Comparison of ENCODE assay signal across 8 mouse cellular contexts in the genomic region with DNA sequence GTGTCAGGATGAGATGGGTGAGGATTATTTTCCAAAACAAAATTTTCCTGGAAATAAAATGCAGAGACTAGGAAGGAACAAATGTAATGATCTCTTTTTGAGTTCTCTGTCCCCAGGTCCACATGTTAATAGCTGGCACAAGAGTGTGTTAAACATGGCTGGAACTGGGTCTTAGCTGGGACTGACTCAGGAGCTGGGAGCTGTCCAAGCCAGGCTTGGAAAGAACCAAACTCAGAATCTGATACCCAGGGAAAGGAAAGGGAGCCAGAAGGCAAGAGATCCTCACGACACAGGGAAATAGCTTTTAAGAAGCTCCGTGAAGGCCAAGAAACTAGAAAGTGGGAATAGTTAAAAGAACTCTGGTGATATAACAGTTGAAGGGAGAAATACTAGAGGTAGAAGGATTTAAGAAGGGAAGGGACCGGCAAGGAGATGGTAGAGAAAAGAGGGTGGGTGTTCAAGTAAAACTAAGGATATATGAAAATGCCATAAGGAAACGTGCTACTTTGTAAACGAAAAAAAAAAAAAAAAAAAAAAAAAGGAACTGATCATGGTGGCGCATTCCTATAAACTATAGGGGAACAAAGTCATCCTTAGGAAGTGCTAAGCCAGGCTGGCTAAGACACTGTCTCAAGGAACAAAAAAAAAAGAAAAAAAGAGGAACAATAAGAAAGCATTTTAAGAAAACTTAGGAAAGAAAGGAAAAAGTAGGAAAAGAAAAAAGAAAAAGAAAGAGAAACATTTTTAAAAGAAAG. TPM values are rescaled to one million over a fixed set of nuclear protein-coding genes. Genes with fewer than 3 reads are reported as not detected.
A peak's percentile ranks its signal among the peaks of the same experiment; 100 is the strongest.
DNase-seq lines count a peak whose midpoint lies in the region; ATAC-seq and TF ChIP-seq lines count a peak whose summit lies in the region.

No protein-coding gene starts in this region.

- TF ChIP-seq CTCF in kidney, postnatal 0 days (IDR thresholded peaks at IDR 0.05; ENCODE audit: low read depth), result no peak
- no peak for TF ChIP-seq CTCF in stomach, postnatal 0 days (IDR thresholded peaks at IDR 0.05; ENCODE audit: low read depth)

- ATAC-seq in kidney, postnatal 0 days (replicated peaks; ENCODE audit: low FRiP score, low read depth), result no peak
- ATAC-seq in limb, embryonic 14.5 days (ENCODE audit: low FRiP score, low read depth), result no peak
- no peak for ATAC-seq in stomach, postnatal 0 days (ENCODE audit: low FRiP score, low TSS enrichment)

- H3K4me1 ChIP-seq in kidney, postnatal 0 days (replicated peaks; ENCODE audit: insufficient read depth, low read length), result no peaks in the 10 kb centered on the region; the same call in 1 of the 2 replicates
- H3K4me1 ChIP-seq in limb, embryonic 14.5 days (ENCODE audit: control insufficient read depth, insufficient read depth, low read length), result peaks cover 10% of the 10 kb centered on the region
- no peaks in the 10 kb centered on the region; the same call in 1 of the 2 replicates for H3K4me1 ChIP-seq in stomach, postnatal 0 days (replicated peaks; ENCODE audit: control insufficient read depth, insufficient read depth)

- H3K9me3 ChIP-seq in kidney, postnatal 0 days (replicated peaks; ENCODE audit: low read length), result no peaks in the 10 kb centered on the region
- no peaks in the 10 kb centered on the region for H3K9me3 ChIP-seq in limb, embryonic 14.5 days (ENCODE audit: control insufficient read depth, low read length)
- H3K9me3 ChIP-seq in stomach, postnatal 0 days (ENCODE audit: control insufficient read depth, low read length), result no peaks in the 10 kb centered on the region

- peak overlapping the region; percentile 90 for H3K4me3 ChIP-seq in kidney, postnatal 0 days (replicated peaks; ENCODE audit: low read depth, low read length)
- H3K4me3 ChIP-seq in limb, embryonic 14.5 days (replicated peaks; ENCODE audit: low read length), result peak overlapping the region; percentile 90
- peak overlapping the region; percentile 83 for H3K4me3 ChIP-seq in stomach, postnatal 0 days (ENCODE audit: low read depth, low read length)

- TF ChIP-seq EP300 in stomach, postnatal 0 days (optimal IDR thresholded peaks at IDR 0.05), result no peak

- peak overlapping the region; percentile 99 for H3K4me2 ChIP-seq in kidney, postnatal 0 days (ENCODE audit: low read length)
- H3K4me2 ChIP-seq in limb, embryonic 14.5 days (replicated peaks; ENCODE audit: low read depth, low read length, severe bottlenecking), result peak overlapping the region; percentile 98; the same call in 1 of the 2 replicates
- H3K4me2 ChIP-seq in stomach, postnatal 0 days (replicated peaks; ENCODE audit: low read depth), result peak overlapping the region; percentile 99; the same call in 1 of the 2 replicates

- DNase-seq in kidney, postnatal 0 days (ENCODE audit: low spot score), result peak; percentile 5
- no peak for DNase-seq in kidney, adult 11 months
- peak; percentile 51 to 58 for DNase-seq in cerebellum, postnatal 10 days
- DNase-seq in heart, adult 9 months (ENCODE audit: low spot score in 2 of 2), result peak; percentile 25 to 35
- DNase-seq in limb, embryonic 14.5 days (ENCODE audit: low spot score), result no peak
- no peak for DNase-seq in stomach, postnatal 0 days (ENCODE audit: low spot score)
- DNase-seq in layer of hippocampus, adult 8-10 months (ENCODE audit: low spot score in 2 of 2), result no peak
- DNase-seq in natural killer cell, adult 2 months (ENCODE audit: low spot score in 2 of 2), result no peak

- H3K9ac ChIP-seq in kidney, postnatal 0 days (ENCODE audit: low read depth, low read length), result no peak overlapping the region
- H3K9ac ChIP-seq in limb, embryonic 14.5 days (ENCODE audit: low read depth, low read length, severe bottlenecking), result no peak overlapping the region
- H3K9ac ChIP-seq in stomach, postnatal 0 days (ENCODE audit: low read length), result no peak overlapping the region

- H3K27ac ChIP-seq in kidney, postnatal 0 days, result no peak overlapping the region
- no peak overlapping the region for H3K27ac ChIP-seq in limb, embryonic 14.5 days (replicated peaks; ENCODE audit: low read depth, low read length)
- no peak overlapping the region for H3K27ac ChIP-seq in stomach, postnatal 0 days (replicated peaks)

- H3K36me3 ChIP-seq in kidney, postnatal 0 days (ENCODE audit: insufficient read depth, low read length), result no peaks in the 10 kb centered on the region
- no peaks in the 10 kb centered on the region for H3K36me3 ChIP-seq in limb, embryonic 14.5 days (ENCODE audit: control insufficient read depth, insufficient read depth, low read length)
- H3K36me3 ChIP-seq in stomach, postnatal 0 days (ENCODE audit: control insufficient read depth, insufficient read depth, low read length), result no peaks in the 10 kb centered on the region

- 17% methylated on average over 6 of the region's 6 CpGs for WGBS in kidney, postnatal 0 days
- WGBS in limb, embryonic 14.5 days, result 17% methylated on average over 6 of the region's 6 CpGs
- 17% methylated on average over 6 of the region's 6 CpGs for WGBS in stomach, postnatal 0 days

- no peaks in the 10 kb centered on the region for H3K27me3 ChIP-seq in kidney, postnatal 0 days (ENCODE audit: insufficient read depth, low read length)
- H3K27me3 ChIP-seq in limb, embryonic 14.5 days (ENCODE audit: control insufficient read depth, insufficient read depth, low read length), result no peaks in the 10 kb centered on the region
- H3K27me3 ChIP-seq in stomach, postnatal 0 days (ENCODE audit: control insufficient read depth, insufficient read depth, low read length), result no peaks in the 10 kb centered on the region

- TF ChIP-seq POLR2A in limb, embryonic 14.5 days (IDR thresholded peaks at IDR 0.05; ENCODE audit: borderline replicate concordance, extremely low read depth, insufficient read depth, insufficient read length), result no peak

RNA-seq across cellular contexts. Expression of gene Ccdc93, which starts 0.5 kb away (rescaled TPM):
- 6.4 and 6.6 TPM in 2 replicates for polyA plus RNA-seq in kidney, postnatal 0 days (2015; fragmentation: Nextera tagmentation; extraction: Ambion mirVana)
- 16.7 and 16.8 TPM in 2 replicates for polyA plus RNA-seq in limb, embryonic 14.5 days (2012; rRNA removed)
- polyA plus RNA-seq in limb, embryonic 14.5 days (2014; fragmentation: Nextera tagmentation; extraction: Ambion mirVana), result 12.0 and 13.4 TPM in 2 replicates
- polyA plus RNA-seq in stomach, postnatal 0 days (2015; fragmentation: Nextera tagmentation; extraction: Ambion mirVana), result 4.6 and 4.7 TPM in 2 replicates
- 10 to 100 TPM; 31.7 to 38.1 (median 34.2) TPM for total RNA-seq in layer of hippocampus, adult 8-10 months (2022)

Comparison
In these comparisons a context has a peak if more than half of its experiments do, and no peak if none do; other contexts are left out.
1. DNase-seq: peak in kidney, postnatal 0 days (single experiment), cerebellum, postnatal 10 days (2 of 2) and heart, adult 9 months (2 of 2); none in kidney, adult 11 months (single experiment), limb, embryonic 14.5 days (single experiment), stomach, postnatal 0 days (single experiment), layer of hippocampus, adult 8-10 months (0 of 2) and natural killer cell, adult 2 months (0 of 2).
2. Peak in every context shown above with its lines, with median percentiles within 50 percentile points of each other: H3K4me2 ChIP-seq and H3K4me3 ChIP-seq.